Mouse (Mus musculus): Measurements from ENCODE around the gene Crnkl1.

The Crnkl1 gene

DNA sequence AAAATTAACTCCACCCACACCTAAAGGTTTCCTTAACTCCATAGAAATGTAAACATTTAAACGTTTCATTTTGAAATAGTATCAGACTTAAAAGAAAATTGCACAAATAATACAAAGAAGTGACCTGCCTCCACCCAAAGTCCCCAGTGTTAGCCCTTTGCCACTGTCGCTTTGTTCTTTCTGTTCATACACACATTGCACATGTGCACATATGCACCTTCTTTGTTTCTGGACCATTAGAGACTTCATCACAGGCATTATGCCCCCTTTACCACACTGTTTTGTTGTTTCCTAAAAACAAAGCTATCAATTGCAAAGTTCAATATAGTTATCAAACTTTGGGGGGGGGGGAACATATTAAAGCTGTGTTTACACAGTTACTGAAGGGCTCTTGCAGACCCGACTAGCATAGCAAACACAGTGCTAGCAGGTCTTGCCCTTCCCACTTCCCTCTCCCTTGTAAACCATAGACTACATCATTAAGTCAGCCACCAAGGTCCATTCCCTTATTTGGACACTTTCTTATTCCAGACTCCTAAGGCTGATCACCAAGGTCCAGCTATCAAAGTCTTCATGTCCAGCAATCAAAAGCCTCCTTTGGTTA, 59.8 kb downstream of the Crnkl1 start:
- no peak for DNase-seq (ENCODE audit: low read depth, low spot score)

DNA sequence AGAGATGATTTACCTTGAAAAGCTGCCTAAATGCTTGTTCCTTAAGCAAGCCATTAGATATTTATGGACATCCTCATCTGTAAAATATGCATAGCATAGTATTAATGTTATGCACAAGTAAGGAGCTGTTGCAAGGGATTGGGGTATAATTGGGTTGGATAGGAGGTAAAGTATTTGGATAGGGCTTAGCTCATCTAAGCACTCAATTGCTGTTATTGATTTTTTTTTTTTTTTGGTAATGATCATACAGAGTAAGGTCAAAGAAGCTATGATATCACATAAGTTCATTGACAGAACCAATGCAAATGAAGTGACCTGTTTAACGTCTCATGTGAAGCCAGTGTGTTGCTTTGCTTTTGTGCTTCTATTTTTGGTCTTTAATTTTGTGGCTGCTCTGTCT, 60.9 kb downstream of the Crnkl1 start:
- no peak for DNase-seq (ENCODE audit: low read depth, low spot score)

DNA sequence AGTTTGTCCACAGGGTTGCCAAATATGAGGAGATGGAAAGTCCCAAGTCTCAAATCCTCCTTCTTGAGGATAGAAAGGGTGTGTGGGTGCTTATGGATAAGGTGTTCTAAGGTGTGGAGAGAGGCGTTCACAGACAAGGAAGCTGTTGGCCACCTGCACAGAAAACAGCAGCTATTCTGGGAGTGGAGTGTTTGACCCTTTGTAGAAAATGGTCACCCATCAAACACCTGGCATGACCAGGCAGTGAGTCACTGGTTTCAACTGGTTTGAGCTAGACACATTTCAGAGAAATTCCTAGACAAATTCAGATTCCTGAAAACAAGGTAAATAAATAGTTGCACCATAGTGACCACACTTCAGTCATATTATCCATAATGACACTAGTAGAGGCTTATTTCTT, 62.7 kb downstream of the Crnkl1 start:
- DNase-seq (ENCODE audit: low read depth, low spot score): no peak

DNA sequence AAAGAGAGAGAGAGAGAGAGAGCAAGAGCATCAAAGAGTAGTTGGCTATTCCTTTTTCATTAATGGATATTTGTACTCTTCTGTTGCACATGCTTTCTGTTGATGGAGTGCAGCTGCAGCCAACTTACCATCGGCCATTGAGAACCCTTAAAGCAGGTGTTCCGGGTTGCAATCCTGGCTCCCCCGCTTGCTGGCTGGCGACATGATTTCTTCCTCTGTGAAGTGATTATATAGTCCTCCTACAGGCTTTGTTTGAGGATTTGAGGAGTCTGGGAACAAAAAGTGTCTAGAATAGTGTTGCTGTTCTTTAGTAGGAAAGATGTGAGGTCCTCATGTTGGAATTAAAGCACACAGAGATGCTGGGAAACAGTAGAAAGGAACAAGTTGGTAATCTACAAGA, 63.5 kb downstream of the Crnkl1 start:
- DNase-seq (ENCODE audit: low read depth, low spot score): no peak

Data from ZHBTc4 (cell line).